Mouse (Mus musculus) splenic B cell, adult 2 months (primary cell): Measurements from ENCODE around the gene Pdpr.
"Not testable (repeated sequence)": the region's sequence is repeated elsewhere in the genome, so short reads cannot be mapped to it uniquely, and the experiment has no call there.

Experiments used
- DNase-seq: peaks from one replicate; pipeline ENCODE4 v3.0.0-alpha.2; 2011; ENCODE audit warnings: low read depth, low spot score
- H3K27me3 ChIP-seq: 2 replicates; pipeline ENCODE4 v1.6.1; 2012; ENCODE audit warnings: mild to moderate bottlenecking, low read length, moderate library complexity, mixed read lengths; ENCODE audit not compliant: control insufficient read depth, poor library complexity, insufficient read depth, severe bottlenecking
- H3K36me3 ChIP-seq: 2 replicates; pipeline ENCODE4 v1.6.1; 2012; ENCODE audit warnings: mild to moderate bottlenecking, low read length, moderate library complexity, mixed read lengths; ENCODE audit not compliant: control insufficient read depth, poor library complexity, insufficient read depth, severe bottlenecking

Pdpr gene

GRCm38 (mm10) chr8:111144901-111145459 is 50.5 kb downstream of the Pdpr start:
- not testable (repeated sequence) for H3K27me3 ChIP-seq, H3K36me3 ChIP-seq
- peak; percentile 51 for DNase-seq

GRCm38 (mm10) chr8:111145460-111146012 is 51.1 kb downstream of the Pdpr start:
- H3K27me3 ChIP-seq, result not testable (repeated sequence)
- peak; percentile 94 for DNase-seq

GRCm38 (mm10) chr8:111155721-111156436 is 61.4 kb downstream of the Pdpr start:
- H3K27me3 ChIP-seq, result no peaks in the 10 kb centered on the region
- no peak for DNase-seq
- H3K36me3 ChIP-seq, result peaks cover 6% of the 10 kb centered on the region; the same call in 1 of the 2 replicates

More at GRCm38 (mm10) chr8:111145460-111146012, 51.1 kb downstream of the Pdpr start:
- not testable (repeated sequence) for H3K36me3 ChIP-seq

DNA sequence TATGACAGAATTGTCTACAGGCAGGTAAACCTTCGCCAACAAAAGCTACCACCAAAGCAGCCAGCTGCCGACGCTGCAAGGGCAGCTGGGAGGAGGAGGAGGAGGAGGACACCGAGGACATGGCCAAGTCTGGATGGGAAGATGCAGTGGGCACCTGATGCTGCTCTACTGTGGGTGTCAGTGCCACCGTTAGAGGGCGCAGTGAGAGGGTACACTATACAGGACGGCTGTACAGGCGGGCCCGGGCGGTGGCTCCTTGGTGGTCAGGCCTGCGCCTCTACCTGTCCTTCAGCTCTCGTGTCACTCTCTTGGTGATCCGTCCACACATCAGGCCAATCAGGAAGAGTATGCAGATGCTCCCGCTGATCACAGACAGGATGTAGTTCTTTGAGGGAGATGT is 63.2 kb downstream of the Pdpr start:
- DNase-seq, result peak; percentile 58
- Histone ChIP-seq H3K27me3 (no peaks in the 10 kb centered on the region), H3K36me3 (peaks cover 14% of the 10 kb centered on the region)

GRCm38 (mm10) chr8:111171661-111172060 is 77.2 kb downstream of the Pdpr start:
- DNase-seq, result no peak
- no peaks in the 10 kb centered on the region for H3K27me3 ChIP-seq
- H3K36me3 ChIP-seq, result peaks cover 29% of the 10 kb centered on the region

DNA sequence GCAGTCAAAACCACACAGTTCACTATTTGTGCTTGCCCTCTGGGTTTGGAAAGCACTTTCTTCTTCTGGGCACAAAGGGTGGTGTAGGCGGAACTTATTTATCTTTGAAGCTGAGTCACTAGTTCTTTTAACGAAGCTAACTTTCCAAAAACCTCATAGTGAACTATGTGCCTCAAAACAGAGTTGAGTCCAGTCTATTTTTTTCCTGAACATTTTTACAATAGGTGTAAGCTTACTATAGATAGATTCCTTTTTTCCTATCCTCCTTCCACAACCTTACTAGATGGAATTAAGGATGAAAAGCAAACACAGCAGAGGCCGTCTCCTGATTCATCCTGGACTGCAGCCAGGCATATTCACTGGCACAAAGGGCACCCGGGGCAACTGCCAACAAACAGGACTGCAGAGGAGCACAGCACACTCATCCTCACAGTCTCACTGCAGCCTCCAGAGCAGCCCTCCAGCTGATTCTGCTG is 91.1 kb downstream of the Pdpr start:
- H3K27me3 ChIP-seq, result no peaks in the 10 kb centered on the region

More for the DNA sequence above, 91.1 kb downstream of the Pdpr start:
- peaks cover 6% of the 10 kb centered on the region for H3K36me3 ChIP-seq
- no peak for DNase-seq
